Mouse (Mus musculus) stomach, embryonic 16.5 days (tissue): ENCODE results near the gene Apod. TPM values are rescaled to one million over a fixed set of nuclear protein-coding genes. Genes with fewer than 3 reads are reported as not detected.

Experiments used
- ATAC-seq: fragments of 200-750 bp; cut with Nextera tagmentation; 2 replicates; pipeline ENCODE4 v1.8.0; 2017; ENCODE audit warnings: moderate number of reproducible peaks, moderate TSS enrichment; ENCODE audit not compliant: insufficient read depth, low FRiP score
- H3K27ac ChIP-seq: fragments of 300-500 bp; sonication (generic); 2 replicates; pipeline ENCODE4 v1.5.1; 2014; ENCODE audit warnings: low read length
- H3K27me3 ChIP-seq: fragments of 300-500 bp; sonication (generic); 2 replicates; pipeline ENCODE4 v1.6.1; 2014; ENCODE audit warnings: low read length, control low read depth, mixed read lengths; ENCODE audit not compliant: control insufficient read depth, insufficient read depth
- H3K36me3 ChIP-seq: fragments of 300-500 bp; sonication (generic); 2 replicates; pipeline ENCODE4 v1.6.1; 2014; ENCODE audit warnings: low read length; ENCODE audit not compliant: control insufficient read depth, insufficient read depth
- H3K4me1 ChIP-seq: fragments of 300-500 bp; sonication (generic); 2 replicates; pipeline ENCODE4 v1.6.1; 2014; ENCODE audit warnings: low read length, control low read depth, mixed read lengths; ENCODE audit not compliant: control insufficient read depth, insufficient read depth
- H3K4me2 ChIP-seq: fragments of 300-500 bp; sonication (generic); 2 replicates; pipeline ENCODE4 v1.6.1; 2014; ENCODE audit warnings: low read depth, low read length, mixed read lengths
- H3K4me3 ChIP-seq: fragments of 300-500 bp; sonication (generic); replicated peaks from 2 replicates; pipeline ENCODE4 v1.5.1; 2014; ENCODE audit warnings: mild to moderate bottlenecking, low read length
- H3K9ac ChIP-seq: fragments of 300-500 bp; sonication (generic); 2 replicates; pipeline ENCODE4 v1.6.1; 2014; ENCODE audit warnings: low read length
- H3K9me3 ChIP-seq: fragments of 300-500 bp; sonication (generic); replicated peaks from 2 replicates; pipeline ENCODE4 v1.6.1; 2016; ENCODE audit warnings: low read length, control low read depth; ENCODE audit not compliant: control insufficient read depth
- WGBS: fragments of 180-500 bp; shearing (Covaris S2); extraction: QIAGEN DNeasy Blood & Tissue Kit; methylation state at CpG from one replicate; pipeline ENCODE4 v1.1.7; 2014; 5-methylcytosine and 5-hydroxymethylcytosine counted together
- microRNA-seq: library from miRNA; unstranded; fragments of <30 nt; microRNA quantifications from one replicate; pipeline ENCODE4, GENCODE M21; 2016
- polyA plus RNA-seq: library from polyadenylated mRNA; unstranded; fragments of >200 nt; fragmentation: Nextera tagmentation; extraction: Ambion mirVana; gene quantifications from 2 replicates; pipeline ENCODE4 v1.2.1, GENCODE M21; 2015

Apod gene
- polyA plus RNA-seq, 1 experiment from 2014 or later = 0.83 TPM

- Histone ChIP-seq H3K4me3 (no peak overlapping the region), H3K4me1 (no peaks in the 10 kb centered on the region), H3K27ac (no peak overlapping the region), H3K27me3 (no peaks in the 10 kb centered on the region), H3K4me2 (no peak overlapping the region), H3K9me3 (no peaks in the 10 kb centered on the region), H3K9ac (no peak overlapping the region), H3K36me3 (no peaks in the 10 kb centered on the region)
- no peak for ATAC-seq
- WGBS = 77% methylated on average over 3 of the region's 3 CpGs
Measured at GRCm38 (mm10) chr16:31249401-31249800, 65.2 kb downstream of the Apod start.

GRCm38 (mm10) chr16:31248717-31249116 lies 65.9 kb downstream of the Apod start:
- Histone ChIP-seq H3K4me1 (no peaks in the 10 kb centered on the region), H3K9ac (no peak overlapping the region), H3K27me3 (no peaks in the 10 kb centered on the region), H3K4me3 (no peak overlapping the region), H3K36me3 (no peaks in the 10 kb centered on the region), H3K27ac (no peak overlapping the region), H3K9me3 (no peaks in the 10 kb centered on the region), H3K4me2 (no peak overlapping the region)
- ATAC-seq = no peak
- 87% methylated on average over 13 of the region's 13 CpGs for WGBS

GRCm38 (mm10) chr16:31247442-31247841 lies 67.2 kb downstream of the Apod start:
- H3K4me1 ChIP-seq = no peaks in the 10 kb centered on the region
- WGBS = 58% methylated on average over 7 of the region's 7 CpGs
- no peaks in the 10 kb centered on the region for H3K36me3 ChIP-seq
- no peak overlapping the region for H3K4me3 ChIP-seq
- no peaks in the 10 kb centered on the region for H3K9me3 ChIP-seq
- no peak overlapping the region for H3K4me2 ChIP-seq
- ATAC-seq = no peak
- H3K27ac ChIP-seq = no peak overlapping the region
- no peak overlapping the region for H3K9ac ChIP-seq
- H3K27me3 ChIP-seq = no peaks in the 10 kb centered on the region

Small RNAs within 50 kb of the gene (microRNA-seq; reads per million reads assigned to microRNA genes)
- not detected for gene Gm27415

Other genes with a start within 250 kb of the Apod start
- 5.1 and 5.5 TPM in 2 replicates for gene Xxylt1, start 233.4 kb downstream of the Apod start, polyA plus RNA-seq
- 20.4 and 21.4 TPM in 2 replicates for gene Acap2, start 113.6 kb downstream of the Apod start, polyA plus RNA-seq
- gene Ppp1r2, start 39.5 kb downstream of the Apod start, polyA plus RNA-seq = 86.4 and 93.2 TPM in 2 replicates
- 82.0 and 98.2 TPM in 2 replicates for gene Bdh1, start 107.5 kb upstream of the Apod start, polyA plus RNA-seq